Mouse (Mus musculus) embryonic stem cell, embryonic (primary cell): ENCODE measurements around the gene Klf2.

Source experiments
- CTCF ChIA-PET, 4 experiments: fragments of 300-600 bp in 2 of 4; fragments of 350-600 bp in 2 of 4; sonication (Branson Sonifier 250); formaldehyde crosslinking; loops; one replicate each; lab custom pipeline; 2022; ENCODE audit warnings: inconsistent platforms in 2 of 4; lab: Charles Lee
- POLR2A ChIA-PET, 4 experiments: fragments of 300-600 bp in 2 of 4; fragments of 350-600 bp in 2 of 4; sonication (Branson Sonifier 250); formaldehyde crosslinking; loops; one replicate each; lab custom pipeline; 2022; ENCODE audit warnings: antibody characterized with exemption in 4 of 4, inconsistent platforms in 1 of 4; lab: Charles Lee

Klf2 gene

GRCm38 (mm10) chr8:72336273-72336672, 17.4 kb downstream of the Klf2 start:
- ChIA-PET POLR2A (interaction anchor here (0.6 to 41.7 kb wide), 45 partner anchors 1 to 793 kb away, joined by 3 to 3163 read pairs (median 4); partner anchors contain the start of genes Klf2 (in 3 of the 4), Fam32a (in 2 of the 4), Ap1m1 (in 1 of the 4) and Gm10282 (in 1 of the 4)), CTCF (interaction anchor here in 2 of 4 experiments (1.2 to 2.0 kb wide), 3 partner anchors 9 to 63 kb away, joined by 3 to 5 read pairs (median 4); no protein-coding TSS in a partner anchor)

- CTCF ChIA-PET: interaction anchor here in 3 of 4 experiments (0.9 to 2.0 kb wide), 4 partner anchors 9 to 29 kb away, joined by 3 to 5 read pairs (median 3); no protein-coding TSS in a partner anchor
- POLR2A ChIA-PET: interaction anchor here (0.6 to 41.7 kb wide), 38 partner anchors 0 to 792 kb away, joined by 3 to 3163 read pairs (median 5); partner anchors contain the start of genes Klf2 (in 3 of the 4) and Fam32a (in 2 of the 4)
These were observed 18.2 kb downstream of the Klf2 start for GRCm38 (mm10) chr8:72337034-72337433.

- POLR2A ChIA-PET: interaction anchor here (0.6 to 41.7 kb wide), 22 partner anchors 5 to 316 kb away, joined by 3 to 3163 read pairs (median 4); partner anchors contain the start of genes Klf2 (in 3 of the 4) and Ap1m1 (in 2 of the 4)
- CTCF ChIA-PET: interaction anchor here in 3 of 4 experiments (0.6 to 1.5 kb wide), 6 partner anchors 23 to 228 kb away, joined by 3 to 4 read pairs (median 3); no protein-coding TSS in a partner anchor
These were observed 23.9 kb downstream of the Klf2 start for GRCm38 (mm10) chr8:72342556-72343300.

GRCm38 (mm10) chr8:72343725-72344124, 24.9 kb downstream of the Klf2 start:
- ChIA-PET POLR2A (interaction anchor here (0.7 to 41.7 kb wide), 16 partner anchors 6 to 104 kb away, joined by 3 to 3163 read pairs (median 6); partner anchors contain the start of genes Klf2 (in 3 of the 4) and Ap1m1 (in 1 of the 4)), CTCF (interaction anchor here in 2 of 4 experiments (0.6 to 1.8 kb wide), 3 partner anchors 22 to 169 kb away, joined by 4 to 5 read pairs (median 5); no protein-coding TSS in a partner anchor)

- CTCF ChIA-PET: interaction anchor here in 1 of 4 experiments (0.7 to 1.4 kb wide), 2 partner anchors 8 to 29 kb away, joined by 3 to 5 read pairs; partner anchors contain the start of gene Klf2
These were observed 28.7 kb downstream of the Klf2 start for GRCm38 (mm10) chr8:72347553-72347952.

GRCm38 (mm10) chr8:72348114-72348513, 29.3 kb downstream of the Klf2 start:
- POLR2A ChIA-PET: interaction anchor here in 3 of 4 experiments (0.7 to 41.7 kb wide), 14 partner anchors 8 to 80 kb away, joined by 3 to 3163 read pairs (median 8); partner anchors contain the start of gene Klf2 (in 3 of the 3)
- CTCF ChIA-PET: interaction anchor here in 1 of 4 experiments (1.4 kb wide), 1 partner anchor 9 kb away, joined by 5 read pairs; no protein-coding TSS in a partner anchor

More at GRCm38 (mm10) chr8:72347553-72347952, 28.7 kb downstream of the Klf2 start:
- POLR2A ChIA-PET: interaction anchor here in 3 of 4 experiments (0.6 to 41.7 kb wide), 20 partner anchors 8 to 79 kb away, joined by 3 to 3163 read pairs (median 4); partner anchors contain the start of gene Klf2 (in 3 of the 3)

- CTCF ChIA-PET: interaction anchor here in 2 of 4 experiments (0.6 to 1.0 kb wide), 5 partner anchors 9 to 77 kb away, joined by 3 to 5 read pairs (median 3); partner anchors contain the start of gene Klf2 (in 1 of the 2)
- POLR2A ChIA-PET: interaction anchor here (0.8 to 41.7 kb wide), 26 partner anchors 10 to 179 kb away, joined by 3 to 3163 read pairs (median 6); partner anchors contain the start of genes Klf2 (in 3 of the 4) and Ap1m1 (in 1 of the 4)
These were observed 30.1 kb downstream of the Klf2 start for GRCm38 (mm10) chr8:72348956-72349355.

- ChIA-PET POLR2A (interaction anchor here (0.7 to 41.7 kb wide), 18 partner anchors 11 to 180 kb away, joined by 3 to 3163 read pairs (median 8); partner anchors contain the start of genes Klf2 (in 3 of the 4) and Ap1m1 (in 1 of the 4)), CTCF (interaction anchor here in 2 of 4 experiments (0.6 to 1.0 kb wide), 6 partner anchors 10 to 85 kb away, joined by 3 to 9 read pairs (median 4); no protein-coding TSS in a partner anchor)
These were observed 31.0 kb downstream of the Klf2 start for GRCm38 (mm10) chr8:72349838-72350237.

GRCm38 (mm10) chr8:72350727-72351126, 31.9 kb downstream of the Klf2 start:
- ChIA-PET CTCF (no interaction called here), POLR2A (interaction anchor here in 3 of 4 experiments (1.2 to 41.7 kb wide), 6 partner anchors 9 to 26 kb away, joined by 3 to 3163 read pairs (median 7); partner anchors contain the start of gene Klf2 (in 2 of the 3))

GRCm38 (mm10) chr8:72351405-72352005, 32.7 kb downstream of the Klf2 start:
- ChIA-PET CTCF (no interaction called here), POLR2A (interaction anchor here (0.5 to 41.7 kb wide), 7 partner anchors 9 to 105 kb away, joined by 3 to 3163 read pairs (median 4); partner anchors contain the start of gene Klf2 (in 2 of the 4))

- ChIA-PET POLR2A (interaction anchor here in 3 of 4 experiments (0.6 to 41.7 kb wide), 12 partner anchors 8 to 195 kb away, joined by 3 to 3163 read pairs (median 5); partner anchors contain the start of genes Klf2 (in 2 of the 3) and Med26 (in 1 of the 3)), CTCF (interaction anchor here in 2 of 4 experiments (0.6 to 1.4 kb wide), 3 partner anchors 13 to 230 kb away, joined by 3 to 4 read pairs (median 4); no protein-coding TSS in a partner anchor)
These were observed 34.3 kb downstream of the Klf2 start for GRCm38 (mm10) chr8:72352951-72353699.

GRCm38 (mm10) chr8:72353700-72354045, 34.8 kb downstream of the Klf2 start:
- ChIA-PET CTCF (interaction anchor here in 3 of 4 experiments (0.6 to 1.7 kb wide), 5 partner anchors 12 to 230 kb away, joined by 3 to 5 read pairs (median 4); no protein-coding TSS in a partner anchor), POLR2A (interaction anchor here in 3 of 4 experiments (0.6 to 41.7 kb wide), 19 partner anchors 9 to 176 kb away, joined by 3 to 3163 read pairs (median 5); partner anchors contain the start of gene Klf2 (in 3 of the 3))

GRCm38 (mm10) chr8:72354272-72354671, 35.4 kb downstream of the Klf2 start:
- ChIA-PET POLR2A (interaction anchor here (0.6 to 41.7 kb wide), 26 partner anchors 9 to 217 kb away, joined by 3 to 3163 read pairs (median 4); partner anchors contain the start of gene Klf2 (in 3 of the 4)), CTCF (interaction anchor here (0.9 to 1.9 kb wide), 9 partner anchors 9 to 93 kb away, joined by 3 to 5 read pairs (median 3); no protein-coding TSS in a partner anchor)

- POLR2A ChIA-PET: interaction anchor here in 2 of 4 experiments (0.8 to 41.7 kb wide), 4 partner anchors 13 to 99 kb away, joined by 3 to 3163 read pairs (median 1382); partner anchors contain the start of gene Klf2 (in 2 of the 2)
- CTCF ChIA-PET: no interaction called here
These were observed 37.8 kb downstream of the Klf2 start for GRCm38 (mm10) chr8:72356593-72356992.

GRCm38 (mm10) chr8:72360162-72360561, 41.3 kb downstream of the Klf2 start:
- ChIA-PET POLR2A (interaction anchor here (0.6 to 6.9 kb wide), 43 partner anchors 8 to 321 kb away, joined by 3 to 34 read pairs (median 4); partner anchors contain the start of genes Klf2 (in 2 of the 4) and Fam32a (in 1 of the 4)), CTCF (interaction anchor here (0.6 to 1.2 kb wide), 8 partner anchors 44 to 143 kb away, joined by 3 to 12 read pairs (median 4); no protein-coding TSS in a partner anchor)

- CTCF ChIA-PET: interaction anchor here (0.6 to 3.1 kb wide), 7 partner anchors 35 to 119 kb away, joined by 3 to 12 read pairs (median 5); no protein-coding TSS in a partner anchor
These were observed 43.9 kb downstream of the Klf2 start for GRCm38 (mm10) chr8:72362754-72363153.

More at GRCm38 (mm10) chr8:72362754-72363153, 43.9 kb downstream of the Klf2 start:
- POLR2A ChIA-PET: interaction anchor here in 3 of 4 experiments (0.7 to 6.9 kb wide), 21 partner anchors 13 to 101 kb away, joined by 3 to 52 read pairs (median 5); partner anchors contain the start of gene Klf2 (in 2 of the 3)
